Mouse (Mus musculus): ENCODE measurements around the gene Cdk2ap2.

- peak; percentile 30; the same call in 1 of the 2 replicates for TF ChIP-seq CTCF (IDR thresholded peaks at IDR 0.05; ENCODE audit: low read depth)
- TF ChIP-seq EP300 (IDR thresholded peaks at IDR 0.05; ENCODE audit: low read depth) = no peak
Measured at GRCm38 (mm10) chr19:4122411-4123370, 25.7 kb downstream of the Cdk2ap2 start.

Measured in liver, embryonic 14.5 days (tissue).